Mouse (Mus musculus): ENCODE measurements around the gene Olfr549. TPM values are rescaled to one million over a fixed set of nuclear protein-coding genes. Genes with fewer than 3 reads are reported as not detected.

Gene Olfr549
- total RNA-seq, 4 experiments from 2014 or later: not detected

DNA sequence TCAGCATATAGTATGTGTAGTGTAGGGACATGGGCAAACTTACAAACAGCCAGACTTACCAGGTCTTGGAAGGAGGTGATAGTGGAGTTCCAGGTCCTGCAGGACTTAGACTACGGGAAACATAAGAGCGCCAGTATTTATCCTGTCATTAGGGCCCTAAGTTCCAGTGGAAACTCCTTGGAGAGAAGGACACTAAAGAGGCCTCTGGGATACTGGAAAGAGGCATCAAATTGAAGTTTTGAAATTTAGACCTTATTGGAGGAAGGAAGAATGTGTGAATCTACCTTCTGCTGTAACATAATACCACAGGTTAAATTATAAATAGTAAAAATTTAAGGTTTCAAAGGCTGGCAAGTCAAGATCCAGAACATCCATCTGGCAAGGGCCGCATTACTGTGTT is 42.1 kb downstream of the Olfr549 start, which contains the start of gene Olfr551:
Gene Olfr551, minus strand, starts transcription at position 101 of the 400 bp plus-strand sequence.
- no peak for DNase-seq (ENCODE audit: low spot score in 2 of 2)

DNA sequence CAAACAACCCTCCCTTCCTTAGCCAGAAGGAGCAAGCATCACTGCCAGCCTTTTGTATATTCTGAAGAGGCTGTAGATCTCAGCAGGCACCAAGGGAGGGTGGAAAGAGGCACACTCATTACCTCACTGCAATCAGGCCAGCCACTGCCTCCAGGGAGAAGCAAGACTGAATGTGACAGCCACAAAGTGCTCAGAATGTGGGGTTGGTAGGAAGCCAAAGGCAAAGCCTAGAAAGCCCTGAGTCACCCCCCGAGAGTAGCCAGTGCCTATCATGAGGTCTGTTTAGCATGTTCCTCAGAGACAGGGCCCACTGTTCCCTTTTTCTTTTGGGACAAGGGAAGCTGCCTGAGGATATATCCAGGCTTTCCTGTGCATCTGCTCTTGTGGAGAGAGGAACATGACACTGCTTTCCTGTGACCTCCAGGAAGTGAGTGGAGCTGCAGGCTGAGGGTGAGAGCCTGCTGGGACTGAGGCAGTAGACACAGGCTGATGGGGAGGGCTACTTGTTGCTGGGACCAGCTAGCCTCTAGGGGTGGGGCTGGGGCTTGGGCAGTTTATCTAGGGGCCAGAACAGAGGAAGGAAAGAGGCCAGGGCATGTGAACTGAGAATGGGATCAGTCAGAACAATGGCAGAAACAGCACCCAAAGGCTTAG is 47.8 kb downstream of the Olfr549 start, which contains the start of gene Olfr552:
Gene Olfr552, plus strand, starts transcription at position 393 of the 654 bp plus-strand sequence.
- DNase-seq (ENCODE audit: low spot score in 2 of 2): no peak

Other genes with a start within 250 kb of the Olfr549 start
- gene Rrm1, start 108.2 kb upstream of the Olfr549 start, total RNA-seq (2022): 10 to 100 TPM; 12.1 to 14.6 (median 13.2) TPM
- not detected for gene Olfr543, start 68.2 kb upstream of the Olfr549 start, total RNA-seq (2022)
- not detected for gene Olfr544, start 61.6 kb upstream of the Olfr549 start, total RNA-seq (2022)
- not detected for gene Olfr545, start 50.3 kb upstream of the Olfr549 start, total RNA-seq (2022)
- not detected for gene Olfr547, start 15.1 kb upstream of the Olfr549 start, total RNA-seq (2022)
- not detected for gene Olfr548-ps1, start 9.0 kb upstream of the Olfr549 start, total RNA-seq (2022)
- 1 to 10 TPM; 2.6 to 6.4 (median 4.6) TPM for gene Trim21, start 15.6 kb downstream of the Olfr549 start, total RNA-seq (2022)
- under 1 TPM in 3 of 4 experiments, not detected in 1; 0.23 to 0.37 (median 0.37) TPM for gene Olfr550, start 21.6 kb downstream of the Olfr549 start, total RNA-seq (2022)
- gene Olfr551, start 42.0 kb downstream of the Olfr549 start, total RNA-seq (2022): not detected
- gene Olfr552, start 47.9 kb downstream of the Olfr549 start, total RNA-seq (2022): under 1 TPM in 2 of 4 experiments, not detected in 2; 0.09 to 0.11 TPM
- not detected for gene Olfr553, start 68.3 kb downstream of the Olfr549 start, total RNA-seq (2022)
- gene Olfr554, start 88.6 kb downstream of the Olfr549 start, total RNA-seq (2022): not detected
- gene Olfr555, start 109.0 kb downstream of the Olfr549 start, total RNA-seq (2022): not detected
- gene Olfr556, start 115.0 kb downstream of the Olfr549 start, total RNA-seq (2022): not detected
- gene Trim68, start 137.5 kb downstream of the Olfr549 start, total RNA-seq (2022): 1 to 10 TPM; 5.2 to 6.4 (median 5.6) TPM
- gene Olfr557, start 146.0 kb downstream of the Olfr549 start, total RNA-seq (2022): not detected
- under 1 TPM in 3 of 4 experiments, not detected in 1; 0.11 to 0.34 (median 0.33) TPM for gene Olfr558, start 152.3 kb downstream of the Olfr549 start, total RNA-seq (2022)
- not detected for gene Olfr33, start 169.2 kb downstream of the Olfr549 start, total RNA-seq (2022)
- not detected for gene Olfr559, start 177.6 kb downstream of the Olfr549 start, total RNA-seq (2022)
- under 1 TPM in 3 of 4 experiments, not detected in 1; 0.19 to 0.33 (median 0.30) TPM for gene Olfr560, start 209.5 kb downstream of the Olfr549 start, total RNA-seq (2022)
- under 1 TPM; 0.39 to 0.51 (median 0.48) TPM for gene Olfr78, start 209.6 kb downstream of the Olfr549 start, total RNA-seq (2022)
- not detected for gene Olfr561, start 221.4 kb downstream of the Olfr549 start, total RNA-seq (2022)

Data from left cerebral cortex, adult 8-10 months (tissue).